Mouse (Mus musculus) 3T3-L1 (cell line): ENCODE results near the gene Mapk6.
"Not testable (repeated sequence)": the region's sequence is repeated elsewhere in the genome, so short reads cannot be mapped to it uniquely, and the experiment has no call there.

Experiments used
- DNase-seq: peaks from one replicate; pipeline ENCODE4 v3.0.0-alpha.2; 2015; ENCODE audit warnings: low read depth, low spot score

Mapk6 gene

DNA sequence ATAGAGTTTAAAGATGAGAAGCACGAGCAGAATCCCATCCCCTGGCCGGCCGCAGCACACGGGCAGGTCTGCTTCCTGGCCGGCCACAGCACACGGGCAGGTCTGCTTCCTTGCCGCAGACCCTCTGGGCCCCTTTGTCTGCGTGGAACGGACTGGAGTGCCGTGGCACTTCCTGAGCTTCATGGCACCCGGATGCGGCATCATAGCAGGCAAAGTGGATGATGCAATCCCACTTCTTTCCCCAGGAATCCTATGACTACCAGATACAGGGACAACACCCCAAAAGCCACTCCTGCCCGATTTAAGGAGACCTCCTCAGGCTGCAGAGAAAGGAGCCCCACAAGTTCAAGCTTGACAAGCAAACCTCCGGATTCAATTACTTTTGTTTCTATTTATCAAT lies 27.0 kb downstream of the Mapk6 start:
- DNase-seq = no peak

DNA sequence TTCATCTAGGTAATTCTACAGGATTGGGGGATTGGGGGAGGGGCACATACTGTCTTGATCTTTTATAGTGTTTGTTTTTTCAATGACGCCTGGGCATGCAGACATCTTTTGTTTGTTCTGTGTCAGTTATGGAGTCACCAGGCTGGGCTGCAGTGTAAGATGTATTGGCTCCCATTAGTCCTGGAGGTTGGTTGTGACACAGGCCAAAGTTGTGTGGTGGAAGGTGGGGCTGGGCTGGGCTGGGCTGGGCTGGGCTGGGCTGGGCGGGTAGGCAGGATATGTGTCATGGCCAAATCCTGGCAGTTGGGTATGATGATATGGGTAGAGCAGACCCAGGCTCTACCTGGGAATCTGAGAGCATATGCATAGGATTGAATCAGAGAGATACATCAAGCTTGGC lies 31.0 kb downstream of the Mapk6 start:
- no peak for DNase-seq

DNA sequence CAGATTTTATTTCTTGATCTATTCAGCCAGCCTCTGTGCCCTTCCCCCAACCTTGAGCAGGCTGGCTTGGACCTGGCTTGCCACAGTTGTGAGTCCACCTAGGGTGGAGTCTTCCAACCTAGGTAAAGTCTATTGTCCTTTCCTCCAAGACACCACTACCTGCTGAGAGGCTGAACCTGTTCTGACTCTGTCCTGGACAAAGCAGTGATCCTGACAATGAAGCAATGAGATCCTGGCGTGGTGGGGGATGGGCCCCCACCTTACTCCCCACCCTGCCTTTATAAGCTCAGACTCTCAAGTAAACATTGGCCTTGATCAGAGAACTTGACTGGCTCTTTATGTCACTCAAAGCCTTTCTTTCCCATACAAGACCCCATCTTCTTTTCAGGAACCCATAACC lies 33.4 kb downstream of the Mapk6 start:
- DNase-seq = no peak

DNA sequence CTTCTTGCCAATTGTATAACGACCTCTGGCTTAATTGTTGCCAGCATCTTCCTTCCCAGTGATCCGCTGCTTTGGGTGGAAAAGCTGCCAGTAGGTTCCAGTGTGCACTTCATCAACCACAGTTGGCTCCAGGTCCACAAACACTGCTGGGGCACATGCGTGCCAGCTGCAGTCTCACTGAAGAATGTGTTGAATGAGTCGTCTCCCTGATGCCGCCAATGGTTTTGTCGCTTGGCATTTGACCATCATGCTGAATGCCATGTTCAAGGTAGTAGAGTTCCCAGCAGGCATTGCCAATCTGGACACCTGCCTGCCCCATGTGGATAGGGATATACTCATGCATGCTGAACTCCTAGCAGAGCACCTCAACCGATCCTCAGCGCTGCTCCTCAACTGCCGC lies 34.2 kb downstream of the Mapk6 start:
- DNase-seq = no peak

DNA sequence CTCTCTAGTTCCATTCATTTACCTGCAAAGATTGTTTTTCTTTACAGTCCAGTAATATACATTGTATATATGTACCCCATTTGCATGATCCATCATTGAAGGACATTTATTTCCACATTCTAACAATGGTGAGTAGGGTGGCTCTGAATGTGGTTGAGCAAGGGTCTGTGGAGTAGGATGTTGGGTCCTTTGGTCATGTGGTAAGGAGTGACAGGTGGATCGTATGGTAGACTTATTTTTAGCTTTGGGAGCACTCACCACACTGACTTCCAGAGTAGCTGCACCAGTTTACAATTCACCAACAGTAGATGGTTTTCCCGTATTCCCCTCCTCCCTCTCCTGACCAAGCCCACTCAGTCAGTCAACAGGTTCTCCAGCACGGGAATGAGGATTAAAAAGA lies 41.0 kb downstream of the Mapk6 start:
- DNase-seq = no peak

DNA sequence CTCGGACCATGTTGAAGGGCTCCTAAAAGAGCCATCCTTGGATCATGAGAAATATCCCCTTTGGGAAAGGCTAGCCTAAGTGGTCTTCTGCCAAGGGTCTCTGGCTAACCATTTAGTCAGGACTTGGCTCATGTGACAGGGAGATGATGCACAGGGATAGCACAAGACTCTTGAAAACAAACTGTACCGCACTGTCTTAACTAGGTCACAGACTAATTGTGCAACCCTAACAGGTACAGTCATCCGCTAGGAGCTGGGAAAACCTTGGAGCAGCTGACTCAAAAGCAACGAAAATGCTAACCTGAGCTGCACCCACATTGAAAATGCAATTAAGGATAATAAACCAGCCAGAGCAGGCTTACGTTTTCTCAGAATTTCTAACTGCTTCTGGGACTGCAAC lies 43.6 kb downstream of the Mapk6 start:
- no peak for DNase-seq

DNA sequence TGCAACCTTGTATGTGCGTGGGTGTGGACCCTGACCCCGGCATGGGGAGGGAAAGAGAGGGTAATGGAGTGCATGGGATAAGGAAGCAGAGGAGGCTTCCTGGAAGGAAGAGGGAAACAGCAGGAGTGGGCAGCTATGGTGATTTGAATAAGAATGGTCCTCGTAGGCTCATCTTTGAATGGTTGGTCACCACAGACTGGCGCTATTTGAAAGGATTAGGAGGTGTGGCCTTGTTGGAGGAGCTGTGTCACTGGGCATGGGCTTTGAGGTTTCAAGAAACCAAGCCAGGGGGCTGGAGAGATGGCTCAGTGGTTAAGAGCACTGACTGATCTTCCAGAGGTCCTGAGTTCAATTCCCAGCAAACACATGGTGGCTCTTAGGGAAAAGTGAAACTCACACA lies 44.6 kb downstream of the Mapk6 start:
- no peak for DNase-seq

DNA sequence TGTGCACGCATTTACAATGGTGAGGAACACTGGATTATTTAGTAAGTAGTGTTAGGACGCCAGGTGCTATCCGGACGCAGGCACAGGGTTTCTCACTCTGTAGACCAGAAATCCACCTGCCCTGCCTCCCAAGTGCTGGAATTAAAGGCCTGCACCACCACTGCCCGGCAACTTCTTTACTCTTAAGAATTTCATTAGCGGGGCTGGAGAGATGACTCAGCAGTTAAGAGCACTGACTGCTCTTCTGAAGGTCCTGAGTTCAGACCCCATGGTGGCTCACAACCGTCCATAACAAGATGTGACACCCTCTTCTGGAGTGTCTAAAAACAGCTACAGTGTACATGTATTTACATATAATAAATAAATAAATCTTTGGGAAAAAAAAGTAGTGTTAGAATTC lies 46.1 kb downstream of the Mapk6 start:
- DNase-seq = not testable (repeated sequence)

DNA sequence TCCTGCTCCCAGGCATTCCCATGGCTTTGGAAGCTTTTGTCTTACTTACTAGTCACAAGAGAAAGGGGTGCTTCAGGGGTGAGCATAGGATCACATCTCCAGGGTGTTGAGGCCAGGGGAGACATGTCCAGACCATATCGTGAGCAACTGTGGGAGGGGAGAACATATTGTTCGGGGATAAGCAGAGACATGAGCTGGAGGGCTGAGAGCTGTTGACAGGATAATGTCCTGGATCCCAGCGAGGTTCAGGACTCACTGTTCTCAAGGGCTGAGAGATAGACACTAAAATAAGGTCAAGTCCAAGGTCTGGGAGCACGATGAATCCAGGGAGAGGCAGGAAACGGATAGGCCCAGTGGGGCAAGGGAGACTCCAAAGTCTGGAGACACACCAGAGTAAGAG lies 46.8 kb downstream of the Mapk6 start:
- DNase-seq = no peak

DNA sequence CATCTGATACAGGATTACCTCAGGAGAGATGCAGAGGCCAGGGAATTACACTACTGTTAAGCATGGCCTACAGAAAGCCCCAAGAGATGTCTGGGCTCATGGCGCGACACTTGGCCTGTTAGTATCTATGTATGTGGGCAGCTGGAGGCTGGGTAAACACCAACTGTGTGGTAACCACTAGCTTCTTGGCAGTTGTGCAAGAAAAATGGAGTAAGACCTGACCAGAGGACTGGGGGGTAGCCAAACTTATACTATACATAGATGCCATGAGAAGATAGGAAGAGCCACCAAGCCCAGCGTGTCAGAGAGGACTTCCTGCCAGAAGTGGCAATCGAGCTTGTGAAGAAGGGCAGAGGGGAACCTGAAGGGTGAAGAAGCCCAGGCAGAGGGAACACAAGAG lies 47.6 kb downstream of the Mapk6 start:
- no peak for DNase-seq

DNA sequence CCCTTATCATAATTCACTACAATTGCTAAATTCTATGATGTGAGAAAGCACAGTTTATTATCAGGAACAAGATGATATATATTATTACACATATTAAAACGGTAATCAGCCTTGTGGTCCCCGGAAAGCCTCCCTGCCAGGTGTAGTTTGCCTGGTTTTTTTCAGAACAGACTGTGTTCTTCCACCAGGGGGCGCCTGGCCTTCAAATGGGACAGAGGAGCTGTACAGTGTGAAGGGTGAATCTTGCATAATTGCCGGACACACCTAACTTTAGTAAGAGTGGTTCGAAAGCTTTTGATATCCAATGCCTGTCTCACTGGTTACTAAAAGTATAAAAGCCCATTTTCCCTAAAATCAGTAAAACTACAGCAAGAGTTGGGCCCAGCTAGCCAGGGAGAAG lies 48.1 kb downstream of the Mapk6 start:
- DNase-seq = peak; percentile 78

DNA sequence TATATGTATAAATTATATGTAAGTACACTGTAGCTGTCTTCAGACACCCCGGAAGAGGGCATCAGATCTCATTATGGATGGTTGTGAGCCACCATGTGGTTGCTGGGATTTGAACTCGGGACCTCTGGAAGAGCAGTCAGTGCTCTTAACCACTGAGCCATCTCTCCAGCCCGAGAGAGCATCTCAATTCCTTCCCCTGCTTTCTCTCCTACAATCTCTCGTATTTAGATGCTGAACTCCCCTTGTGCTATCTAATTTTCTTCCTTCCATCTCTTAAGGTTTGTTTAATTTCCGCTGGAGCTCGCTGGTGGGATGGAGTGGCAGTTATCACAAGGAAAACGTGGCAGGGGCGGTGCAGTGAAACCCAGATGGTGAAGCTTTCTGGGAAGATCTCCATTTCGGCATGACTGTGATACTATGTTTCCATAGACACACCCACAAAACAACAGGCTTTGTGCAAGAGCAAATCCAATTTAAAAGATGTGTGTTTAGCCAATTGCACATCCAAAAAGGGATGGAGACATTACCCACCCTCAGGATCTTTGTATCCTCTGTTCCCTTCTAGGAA lies 52.6 kb downstream of the Mapk6 start:
- no peak for DNase-seq

DNA sequence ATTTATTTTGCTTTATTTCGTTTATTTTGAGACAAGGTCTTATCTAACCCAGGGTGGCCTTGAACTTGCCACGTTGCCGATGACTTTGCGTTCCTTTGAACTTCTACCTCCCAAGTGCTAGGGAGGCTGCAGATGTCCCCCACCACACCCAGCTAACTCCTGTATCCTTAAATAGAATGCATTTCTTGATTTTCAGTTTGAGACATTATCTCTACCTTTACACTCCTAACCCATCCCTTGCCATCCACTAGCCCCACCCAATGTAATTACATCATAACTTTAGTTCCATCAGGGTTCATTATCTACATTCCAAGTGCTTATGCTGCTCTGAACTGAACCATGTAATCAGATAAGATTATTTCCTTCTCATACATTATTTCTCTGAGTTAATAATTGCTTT lies 54.0 kb downstream of the Mapk6 start:
- no peak for DNase-seq

DNA sequence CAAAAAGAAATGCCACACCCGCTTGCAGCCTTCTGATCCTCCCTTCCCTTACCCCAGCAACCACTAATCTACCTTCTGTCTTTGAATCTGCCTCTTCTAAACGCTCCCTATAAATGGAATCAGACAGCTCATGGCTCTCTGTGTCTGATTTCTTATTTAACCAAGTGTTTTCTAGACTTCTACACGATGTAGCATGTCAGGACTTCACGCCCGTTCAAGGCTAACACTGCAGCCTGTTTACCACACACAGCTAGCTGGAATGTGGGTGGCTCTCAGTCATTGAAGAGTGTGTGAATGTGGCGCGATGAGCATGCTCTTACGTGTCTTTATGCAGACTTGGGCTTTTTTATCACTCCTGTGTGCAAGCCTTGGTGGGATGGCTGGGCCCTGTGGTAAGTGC lies 56.7 kb downstream of the Mapk6 start:
- no peak for DNase-seq

DNA sequence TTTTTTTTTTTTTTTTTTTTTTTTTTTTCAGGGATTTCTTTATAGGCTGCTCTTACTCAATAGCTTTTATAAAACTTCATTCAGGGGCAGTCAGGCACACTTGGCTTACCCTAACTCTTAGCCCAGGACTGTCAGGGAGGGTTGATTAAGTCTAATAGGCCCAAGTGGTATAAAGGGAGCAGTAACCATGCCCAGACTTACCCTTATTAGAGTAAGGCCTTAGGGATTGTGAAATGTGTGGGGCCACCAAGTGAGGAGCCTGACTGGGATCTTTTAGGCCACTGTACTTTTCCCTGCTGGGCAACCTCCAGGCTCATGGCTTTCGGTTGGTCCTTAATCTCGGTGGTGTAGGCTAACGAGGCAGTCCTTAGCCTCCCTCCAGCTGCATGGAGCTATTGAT lies 61.2 kb downstream of the Mapk6 start:
- DNase-seq = no peak

DNA sequence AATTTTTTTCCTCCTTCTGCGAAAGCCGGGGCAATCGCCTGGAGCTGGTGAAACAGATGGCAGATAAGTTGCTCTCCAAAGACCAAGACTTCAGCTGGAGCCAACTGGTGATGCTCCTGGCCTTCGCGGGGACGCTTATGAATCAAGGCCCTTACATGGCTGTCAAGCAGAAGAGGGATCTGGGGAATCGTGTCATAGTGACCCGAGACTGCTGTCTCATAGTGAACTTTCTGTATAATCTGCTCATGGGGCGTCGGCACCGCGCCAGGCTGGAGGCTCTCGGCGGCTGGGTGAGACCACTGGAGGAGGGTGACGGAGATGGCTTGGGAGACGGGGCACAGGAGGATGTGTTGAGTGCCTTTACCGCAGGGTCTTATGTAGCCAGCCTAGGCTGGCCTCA lies 61.7 kb downstream of the Mapk6 start:
- no peak for DNase-seq

DNA sequence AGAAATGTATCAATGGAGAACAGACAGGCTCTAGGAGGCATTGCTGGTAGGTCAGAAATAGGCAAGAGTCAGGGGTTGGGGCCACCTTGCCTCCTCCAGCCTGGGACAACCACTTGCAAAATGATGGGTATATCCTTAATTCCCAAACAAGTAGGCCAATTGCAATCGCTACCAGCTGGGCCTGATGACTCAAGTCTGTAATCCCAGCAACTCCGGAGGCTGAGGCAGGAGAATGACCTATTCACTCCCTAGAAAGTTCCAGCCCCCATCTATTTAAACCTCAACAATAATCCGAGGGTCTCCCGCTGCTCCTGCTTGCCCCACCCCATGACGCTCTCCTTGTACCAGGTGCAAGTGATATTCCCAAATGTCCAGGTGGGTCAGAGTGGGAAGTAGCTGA lies 62.3 kb downstream of the Mapk6 start, which contains the start of gene Bcl2l10:
Gene Bcl2l10, plus strand, starts transcription at position 301 of the 400 bp plus-strand sequence.
- no peak for DNase-seq

DNA sequence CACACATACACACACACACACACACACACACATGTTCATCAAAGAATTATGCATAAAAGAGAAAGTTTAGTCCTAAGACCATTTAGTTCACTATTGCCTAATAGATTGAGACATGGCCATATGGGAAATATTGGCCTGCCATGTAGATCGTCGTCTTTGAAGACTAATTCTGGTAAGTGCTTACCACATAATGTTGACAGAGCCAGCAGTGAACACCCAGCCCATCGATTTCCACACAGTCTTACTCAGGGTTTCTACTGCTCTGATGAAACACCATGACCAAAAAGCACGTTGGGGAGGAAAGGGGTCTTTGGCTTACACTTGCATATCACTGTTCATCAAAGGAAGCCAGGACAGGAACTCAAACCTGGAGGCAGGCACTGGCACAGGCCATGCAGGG lies 67.4 kb downstream of the Mapk6 start:
- DNase-seq = no peak

DNA sequence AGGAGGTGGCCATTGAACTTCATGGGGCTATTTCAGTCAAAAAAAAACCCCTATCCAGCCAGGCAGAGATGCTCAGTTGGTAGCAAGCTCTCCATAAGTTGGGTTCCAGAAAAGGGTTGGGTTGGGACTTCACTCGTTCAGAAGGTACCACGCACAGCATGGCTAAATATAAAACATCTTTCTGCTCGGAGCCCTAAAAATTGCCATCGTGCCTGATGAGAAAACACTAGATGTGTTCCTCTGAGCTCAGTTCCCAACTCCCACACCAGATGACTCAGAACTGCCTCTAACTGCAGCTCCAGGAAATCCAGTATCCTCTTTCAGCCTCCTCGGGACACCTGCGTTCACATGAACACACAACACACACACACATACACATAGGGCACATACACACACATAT lies 71.8 kb downstream of the Mapk6 start:
- no peak for DNase-seq

DNA sequence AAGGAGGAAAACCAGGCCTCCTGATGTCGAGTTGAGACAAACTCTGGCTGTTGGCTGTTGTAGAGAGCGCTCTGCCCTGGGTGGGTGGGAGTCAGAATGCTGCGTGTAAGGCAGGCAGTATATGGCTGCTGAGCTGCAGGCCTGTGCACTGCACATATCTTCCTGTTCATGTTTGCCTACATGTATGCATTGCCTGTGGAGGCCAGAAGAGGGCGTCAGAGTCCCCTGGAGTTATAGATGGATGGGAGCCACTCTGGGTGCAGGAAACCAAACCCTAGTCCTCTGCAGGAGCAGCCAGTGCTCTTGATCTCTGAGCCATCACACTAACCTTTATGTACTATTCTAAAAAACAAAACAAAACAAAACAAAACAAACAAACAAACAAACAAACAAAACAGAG lies 75.4 kb downstream of the Mapk6 start:
- no peak for DNase-seq

DNA sequence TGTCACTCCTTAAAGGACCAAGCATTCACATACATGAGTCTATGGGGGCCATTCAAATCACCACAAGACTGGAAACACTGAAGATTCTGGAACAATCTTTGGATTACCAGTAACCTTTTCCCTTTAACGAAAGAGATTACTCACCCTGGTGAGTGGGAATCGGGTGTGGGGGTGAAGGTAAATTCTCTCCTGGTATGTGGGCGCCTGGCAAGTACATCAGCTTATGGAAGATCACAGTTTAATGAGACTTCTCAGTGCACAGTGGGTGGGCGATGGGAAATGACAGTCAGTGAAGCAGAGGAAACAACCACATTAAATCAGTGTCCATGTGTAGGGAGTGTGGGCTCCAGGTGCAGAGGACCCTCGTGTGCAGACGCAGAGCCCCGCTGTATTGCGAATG lies 79.0 kb downstream of the Mapk6 start:
- no peak for DNase-seq

DNA sequence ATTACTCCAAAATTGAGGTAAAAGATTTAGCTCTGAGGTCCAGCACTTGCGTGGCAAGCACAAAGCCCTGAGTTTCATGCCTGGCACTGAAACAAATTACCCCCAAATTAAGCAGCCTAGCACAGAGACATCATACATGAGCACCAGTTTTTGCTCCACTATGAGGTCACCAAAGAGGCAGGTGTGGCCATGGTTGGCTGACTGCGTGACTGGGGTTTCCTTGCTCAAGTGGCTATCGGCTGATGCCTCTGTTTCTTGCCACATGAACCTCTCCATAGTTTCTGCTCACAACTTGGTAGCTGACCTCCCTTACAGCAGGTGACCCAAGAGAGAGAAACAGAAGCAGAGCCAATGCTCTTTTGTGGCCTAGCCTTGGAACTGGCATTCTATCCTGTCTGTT lies 81.8 kb downstream of the Mapk6 start:
- no peak for DNase-seq

DNA sequence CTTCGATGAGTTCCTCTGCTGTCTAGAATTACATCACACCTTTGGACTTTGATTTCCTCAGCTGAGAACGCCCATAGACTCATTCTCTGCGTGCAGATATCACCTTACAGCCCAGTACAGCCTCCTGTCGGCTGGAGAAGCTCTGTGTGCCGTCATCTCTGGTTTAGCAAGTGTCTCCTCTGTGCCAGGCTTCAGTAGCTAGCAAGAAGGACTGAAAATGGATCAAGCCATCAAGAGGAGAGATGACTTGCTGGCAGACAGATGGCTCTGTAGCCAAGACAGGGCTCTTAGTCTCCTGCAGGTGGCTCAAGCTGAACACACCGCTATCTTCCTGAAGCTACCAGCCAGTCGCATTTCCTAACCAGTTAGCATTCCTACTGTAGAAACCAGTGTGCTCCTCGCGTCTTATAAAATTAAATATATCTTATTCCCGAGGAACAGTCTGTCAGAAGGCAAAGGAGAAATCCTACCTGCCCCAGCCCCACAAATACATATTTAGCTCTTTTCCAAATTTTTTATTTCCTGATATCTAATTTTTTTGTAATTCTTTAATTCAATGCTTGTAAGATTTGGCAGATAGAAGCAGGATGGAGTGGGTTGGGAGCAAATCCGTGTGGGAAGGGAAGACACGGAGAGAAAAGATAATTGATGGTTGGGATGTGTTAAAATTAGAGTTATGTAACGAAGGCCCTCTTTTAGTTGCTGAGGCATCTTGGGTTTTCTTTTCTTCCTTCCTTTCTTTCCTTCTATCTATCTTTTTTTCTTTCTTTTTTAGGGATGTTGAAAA lies 87.5 kb downstream of the Mapk6 start:
- DNase-seq = no peak

DNA sequence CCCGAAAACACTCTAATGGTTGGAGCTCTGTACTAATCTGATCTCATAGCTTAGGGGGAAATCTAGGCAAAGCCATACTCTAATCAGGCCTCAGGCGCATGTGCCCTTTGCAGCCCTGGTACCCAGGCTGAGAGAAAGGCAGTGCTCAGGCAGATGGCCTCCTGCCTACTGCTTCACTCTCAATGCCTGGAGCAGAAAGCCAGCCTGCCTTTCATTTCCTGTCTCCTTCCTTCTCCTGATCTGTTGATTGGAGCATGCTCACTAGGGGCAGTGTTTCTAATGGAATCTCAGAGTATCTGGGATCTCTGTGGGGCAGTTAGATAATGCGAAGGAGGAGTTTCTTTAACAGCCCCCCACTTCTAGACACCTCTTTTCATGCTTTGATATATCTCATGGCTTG lies 90.4 kb downstream of the Mapk6 start:
- DNase-seq = peak; percentile 55
